Mouse (Mus musculus): Measurements from ENCODE around the gene Pax6. TPM values are rescaled to one million over a fixed set of nuclear protein-coding genes. Genes with fewer than 3 reads are reported as not detected.

Pax6 gene
- polyA plus RNA-seq (2014; fragmentation: Illumina TruSeq; extraction: RNeasy Lipid Tissue Mini Kit (QIAGEN cat#74804); ENCODE audit: insufficient read depth, low read depth, low replicate concordance), result not detected

DNA sequence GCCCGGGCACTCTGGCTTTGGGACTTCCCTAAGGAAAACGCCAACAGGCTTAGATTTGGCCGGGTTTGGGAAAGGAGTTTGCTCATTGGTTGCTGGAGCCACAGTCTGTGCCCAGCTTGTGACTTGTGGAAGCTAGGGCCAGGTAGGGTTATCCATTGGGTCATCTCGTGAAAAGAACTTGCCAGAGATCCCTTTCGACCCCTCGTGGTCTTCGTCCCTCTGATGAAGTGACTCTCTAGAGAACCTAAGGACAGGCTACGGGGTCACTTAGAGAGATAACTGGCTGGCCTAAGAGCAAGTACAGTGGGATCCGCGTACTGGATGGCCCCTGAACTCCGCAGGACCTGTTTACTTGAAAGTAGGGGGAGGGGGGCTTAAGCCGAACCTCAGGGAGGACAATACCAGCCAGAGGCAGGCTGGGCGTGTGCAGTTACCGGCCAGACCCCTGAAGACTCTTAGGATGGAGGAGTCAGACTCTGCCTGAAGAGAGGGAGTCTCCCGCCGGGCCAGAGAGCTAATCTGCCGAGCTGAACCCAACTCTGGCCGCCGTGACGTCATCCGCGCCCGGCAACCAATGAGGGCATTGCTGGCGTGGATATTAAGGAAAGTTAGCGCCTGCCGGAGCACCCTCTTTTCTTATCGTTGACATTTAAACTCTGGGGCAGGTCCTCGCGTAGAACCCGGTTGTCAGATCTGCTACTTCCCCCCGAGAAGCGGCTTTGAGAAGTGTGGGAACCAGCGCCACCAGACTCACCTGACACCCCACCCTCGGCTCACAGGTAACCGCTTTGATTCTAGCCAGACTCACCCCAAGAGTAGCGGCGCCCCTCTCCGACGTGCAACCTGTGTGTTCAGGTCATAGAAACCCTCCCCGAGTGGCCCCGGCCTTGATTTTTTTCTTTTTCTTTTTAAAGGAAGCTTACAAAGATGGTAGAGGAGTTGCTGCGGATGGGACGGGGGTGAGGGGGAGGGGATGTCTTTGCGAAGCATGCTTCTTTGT, at the start of gene Pax6:
Gene Pax6, plus strand, starts transcription at position 630 of the 1,000 bp plus-strand sequence.

Other genes starting within 250 kb of the Pax6 start
- gene Elp4, start 235.7 kb downstream of the Pax6 start, polyA plus RNA-seq (2014; fragmentation: Illumina TruSeq; extraction: RNeasy Lipid Tissue Mini Kit (QIAGEN cat#74804); ENCODE audit: insufficient read depth, low read depth, low replicate concordance), result 7.1 TPM
- gene Immp1l, start 235.7 kb downstream of the Pax6 start, polyA plus RNA-seq (2014; fragmentation: Illumina TruSeq; extraction: RNeasy Lipid Tissue Mini Kit (QIAGEN cat#74804); ENCODE audit: insufficient read depth, low read depth, low replicate concordance), result 67.9 TPM

All from lung, adult 10 weeks (tissue).